In the genomic region with DNA sequence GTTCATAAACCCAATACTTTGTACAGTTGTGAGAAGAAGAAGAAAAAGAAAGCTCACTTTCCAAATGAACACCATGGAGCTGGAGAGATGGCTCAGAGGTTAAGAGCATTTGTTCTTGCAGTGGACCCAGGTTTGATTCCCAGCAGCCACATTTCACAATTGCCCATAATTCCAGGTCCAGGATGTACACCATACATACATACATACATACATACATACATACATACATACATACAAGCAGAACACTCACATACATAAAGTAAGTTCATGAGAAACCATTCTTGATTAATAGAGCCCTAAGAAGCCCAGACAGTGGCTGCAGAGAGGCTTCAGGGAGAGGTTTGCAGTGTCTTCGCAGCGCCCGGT, we compare ENCODE assay signal across 8 mouse cellular contexts. TPM values are rescaled to one million over a fixed set of nuclear protein-coding genes. Genes with fewer than 3 reads are reported as not detected.
DNase-seq lines count a peak whose midpoint lies in the region; ATAC-seq and TF ChIP-seq lines count a peak whose summit lies in the region.

No protein-coding gene starts in this region.

- H3K4me3 ChIP-seq in heart, embryonic 11.5 days (ENCODE audit: low read depth, low read length), result peak overlapping the region; percentile 78
- peak overlapping the region; percentile 64 to 79 for H3K4me3 ChIP-seq in ES-E14 (ENCODE audit: insufficient read depth in 1 of 2, low read depth in 1 of 2, low read length in 2 of 2, poor library complexity in 1 of 2, severe bottlenecking in 1 of 2)
- H3K4me3 ChIP-seq in hindbrain, embryonic 10.5 days, result peak overlapping the region; percentile 71
- peak overlapping the region; percentile 66 for H3K4me3 ChIP-seq in midbrain, embryonic 11.5 days (ENCODE audit: low read depth, low read length)

- DNase-seq in heart, postnatal 14 days, result no peak
- DNase-seq in ES-E14 (ENCODE audit: low read depth, low spot score) (no peak), adipocyte (ENCODE audit: low spot score) (no peak)
- DNase-seq in hindbrain, embryonic 10.5 days (ENCODE audit: low spot score), result no peak
- no peak for DNase-seq in midbrain, embryonic 11.5 days (ENCODE audit: low spot score, missing footprints)
- no peak for DNase-seq in right cerebral cortex, postnatal 4 days
- DNase-seq in gastrocnemius, postnatal 36 days, result no peak

- 0 out of 2 replicates have a peak, but pooled peaks cover 3% of the 10 kb centered on the region for H3K4me1 ChIP-seq in heart, embryonic 11.5 days (ENCODE audit: control insufficient read depth, insufficient read depth, low read length)
- no peaks in the 10 kb centered on the region for H3K4me1 ChIP-seq in ES-E14 (ENCODE audit: control insufficient read depth in 2 of 2, insufficient read depth in 2 of 2, low read length in 2 of 2, poor library complexity in 1 of 2)
- H3K4me1 ChIP-seq in hindbrain, embryonic 10.5 days (replicated peaks), result peaks cover 21% of the 10 kb centered on the region; the same call in 1 of the 2 replicates
- peaks cover 7% of the 10 kb centered on the region; the same call in 1 of the 2 replicates for H3K4me1 ChIP-seq in midbrain, embryonic 11.5 days (ENCODE audit: control insufficient read depth, insufficient read depth, low read length)

- no peaks in the 10 kb centered on the region for H3K27me3 ChIP-seq in heart, embryonic 11.5 days (ENCODE audit: control insufficient read depth, insufficient read depth, low read length)
- H3K27me3 ChIP-seq in hindbrain, embryonic 10.5 days (ENCODE audit: insufficient read depth, poor library complexity, severe bottlenecking), result no peaks in the 10 kb centered on the region
- H3K27me3 ChIP-seq in midbrain, embryonic 11.5 days (ENCODE audit: control insufficient read depth, insufficient read depth, low read length), result no peaks in the 10 kb centered on the region

- peak overlapping the region; percentile 91 for H3K9ac ChIP-seq in heart, embryonic 11.5 days (ENCODE audit: low read depth, low read length)
- H3K9ac ChIP-seq in ES-E14 (ENCODE audit: insufficient read depth, low read depth, low read length, poor library complexity, severe bottlenecking), result peak overlapping the region; percentile 83
- H3K9ac ChIP-seq in midbrain, embryonic 11.5 days (ENCODE audit: low read length), result peak overlapping the region; percentile 94

- ATAC-seq in heart, embryonic 11.5 days (replicated peaks; ENCODE audit: insufficient number of reproducible peaks, low FRiP score, low TSS enrichment), result no peak
- 0 out of 2 replicates have a peak, but pooled peaks have one; percentile 2 for ATAC-seq in midbrain, embryonic 11.5 days (ENCODE audit: low FRiP score)

- WGBS in heart, embryonic 11.5 days (ENCODE audit: insufficient replicate concordance), result 0% methylated on average over 3 of the region's 3 CpGs
- 1% methylated on average over 3 of the region's 3 CpGs for WGBS in hindbrain, embryonic 10.5 days
- 2% methylated on average over 3 of the region's 3 CpGs for WGBS in midbrain, embryonic 11.5 days

- intact Hi-C loops in heart, postnatal 14 days (cut with DNase I), result loop anchor here (5.0 kb wide), 2 partner anchors 44 to 56 kb away; partner anchors contain the start of genes Dnaaf2, Gm49383 and Klhdc2
- intact Hi-C loops in gastrocnemius, postnatal 36 days (cut with DNase I), result loop anchor here (5.0 kb wide), 1 partner anchor 56 kb away; the partner anchor contains the start of gene Klhdc2

- peak overlapping the region; percentile 67 for H3K4me2 ChIP-seq in heart, embryonic 11.5 days
- H3K4me2 ChIP-seq in midbrain, embryonic 11.5 days, result peak overlapping the region; percentile 75

- H3K9me3 ChIP-seq in heart, embryonic 11.5 days (replicated peaks; ENCODE audit: control insufficient read depth, low read length), result no peaks in the 10 kb centered on the region
- H3K9me3 ChIP-seq in ES-E14 (ENCODE audit: control insufficient read depth, insufficient read depth, low read depth, low read length), result no peaks in the 10 kb centered on the region
- no peaks in the 10 kb centered on the region for H3K9me3 ChIP-seq in hindbrain, embryonic 10.5 days
- H3K9me3 ChIP-seq in midbrain, embryonic 11.5 days (ENCODE audit: control insufficient read depth, low read length), result no peaks in the 10 kb centered on the region

- peak overlapping the region; percentile 89 for H3K27ac ChIP-seq in heart, embryonic 11.5 days (ENCODE audit: low read depth, low read length)
- no peak overlapping the region for H3K27ac ChIP-seq in ES-E14 (ENCODE audit: insufficient read depth, low read depth, low read length, poor library complexity, severe bottlenecking)
- peak overlapping the region; percentile 95 for H3K27ac ChIP-seq in hindbrain, embryonic 10.5 days
- H3K27ac ChIP-seq in midbrain, embryonic 11.5 days (ENCODE audit: low read depth, low read length), result peak overlapping the region; percentile 51; the same call in 1 of the 2 replicates

- no peaks in the 10 kb centered on the region for H3K36me3 ChIP-seq in heart, embryonic 11.5 days (ENCODE audit: control insufficient read depth, insufficient read depth, low read length)
- no peaks in the 10 kb centered on the region for H3K36me3 ChIP-seq in ES-E14 (ENCODE audit: control insufficient read depth, insufficient read depth, low read length, poor library complexity, severe bottlenecking)
- no peaks in the 10 kb centered on the region for H3K36me3 ChIP-seq in hindbrain, embryonic 10.5 days
- no peaks in the 10 kb centered on the region for H3K36me3 ChIP-seq in midbrain, embryonic 11.5 days (ENCODE audit: control insufficient read depth, insufficient read depth, low read length)

- in situ Hi-C loops in ES-E14 (cut with MboI; ENCODE audit: low sequenced_read_pairs in 2 of 2, unreplicated experiment in 2 of 2), result no loop called here

TF ChIP-seq in ES-E14, 5 proteins besides CTCF, POLR2A, EP300 and RAD21:
- TF ChIP-seq ZC3H11A (IDR thresholded peaks at IDR 0.05; ENCODE audit: borderline replicate concordance, low read depth, low read length) (no peak), MAFK (IDR thresholded peaks at IDR 0.05; ENCODE audit: insufficient read depth, low read depth, low read length) (no peak), CHD2 (IDR thresholded peaks at IDR 0.05; ENCODE audit: low read depth, low read length) (no peak), HCFC1 (IDR thresholded peaks at IDR 0.05; ENCODE audit: borderline replicate concordance, insufficient read depth, low read length) (no peak), ZNF384 (IDR thresholded peaks at IDR 0.05; ENCODE audit: low read depth, low read length) (no peak)

RNA-seq across cellular contexts. Expression of gene Klhdc1, which starts 0.4 kb away (rescaled TPM):
- 7.7 and 8.9 TPM in 2 replicates for polyA plus RNA-seq in heart, embryonic 11.5 days (2014; fragmentation: Nextera tagmentation; extraction: Ambion mirVana)
- 10 to 100 TPM; 18.1 to 21.1 TPM for total RNA-seq in heart, postnatal 14 days (2021)
- total RNA-seq in ES-E14 (2012; rRNA removed), result 1.3 and 1.7 TPM in 2 replicates
- 1.9 and 2.5 TPM in 2 replicates for polyA plus RNA-seq in hindbrain, embryonic 10.5 days (2016; fragmentation: Nextera tagmentation; extraction: Ambion mirVana)
- polyA plus RNA-seq in midbrain, embryonic 11.5 days (2014; fragmentation: Nextera tagmentation; extraction: Ambion mirVana), result 2.9 and 3.3 TPM in 2 replicates
- 10 to 100 TPM; 17.2 to 19.6 TPM for total RNA-seq in gastrocnemius, postnatal 36 days (2021)

RNA-seq across cellular contexts. Expression of gene Pole2, which starts 13.4 kb away (rescaled TPM):
- 20.7 and 22.2 TPM in 2 replicates for polyA plus RNA-seq in heart, embryonic 11.5 days (2014; fragmentation: Nextera tagmentation; extraction: Ambion mirVana)
- 1 to 10 TPM; 1.6 to 2.0 TPM for total RNA-seq in heart, postnatal 14 days (2021)
- 23.2 and 24.4 TPM in 2 replicates for total RNA-seq in ES-E14 (2012; rRNA removed)
- polyA plus RNA-seq in hindbrain, embryonic 10.5 days (2016; fragmentation: Nextera tagmentation; extraction: Ambion mirVana), result 23.4 and 30.9 TPM in 2 replicates
- polyA plus RNA-seq in midbrain, embryonic 11.5 days (2014; fragmentation: Nextera tagmentation; extraction: Ambion mirVana), result 29.8 and 31.6 TPM in 2 replicates
- total RNA-seq in gastrocnemius, postnatal 36 days (2021), result under 1 TPM; 0.30 to 0.33 TPM

RNA-seq across cellular contexts. Expression of gene Gm49384, which starts 37.3 kb away (rescaled TPM):
- polyA plus RNA-seq in heart, embryonic 11.5 days (2014; fragmentation: Nextera tagmentation; extraction: Ambion mirVana), result 22.1 and 22.2 TPM in 2 replicates
- total RNA-seq in heart, postnatal 14 days (2021), result 1 to 10 TPM; 2.4 to 3.1 TPM
- 9.8 and 12.1 TPM in 2 replicates for total RNA-seq in ES-E14 (2012; rRNA removed)
- 36.4 and 49.5 TPM in 2 replicates for polyA plus RNA-seq in hindbrain, embryonic 10.5 days (2016; fragmentation: Nextera tagmentation; extraction: Ambion mirVana)
- polyA plus RNA-seq in midbrain, embryonic 11.5 days (2014; fragmentation: Nextera tagmentation; extraction: Ambion mirVana), result 39.9 and 40.8 TPM in 2 replicates
- 1 to 10 TPM; 1.5 to 1.8 TPM for total RNA-seq in gastrocnemius, postnatal 36 days (2021)

RNA-seq across cellular contexts. Expression of gene Dnaaf2, which starts 43.2 kb away (rescaled TPM):
- polyA plus RNA-seq in heart, embryonic 11.5 days (2014; fragmentation: Nextera tagmentation; extraction: Ambion mirVana), result 6.2 and 9.2 TPM in 2 replicates
- total RNA-seq in heart, postnatal 14 days (2021), result under 1 TPM; 0.76 TPM
- total RNA-seq in ES-E14 (2012; rRNA removed), result 3.6 and 4.3 TPM in 2 replicates
- 16.4 and 17.9 TPM in 2 replicates for polyA plus RNA-seq in hindbrain, embryonic 10.5 days (2016; fragmentation: Nextera tagmentation; extraction: Ambion mirVana)
- 12.4 and 13.3 TPM in 2 replicates for polyA plus RNA-seq in midbrain, embryonic 11.5 days (2014; fragmentation: Nextera tagmentation; extraction: Ambion mirVana)
- total RNA-seq in gastrocnemius, postnatal 36 days (2021), result under 1 TPM; 0.33 to 0.44 TPM

RNA-seq across cellular contexts. Expression of gene Gm49383, which starts 44.5 kb away (rescaled TPM):
- polyA plus RNA-seq in heart, embryonic 11.5 days (2014; fragmentation: Nextera tagmentation; extraction: Ambion mirVana), result 19.0 and 20.9 TPM in 2 replicates
- total RNA-seq in heart, postnatal 14 days (2021), result 1 to 10 TPM; 2.9 to 4.1 TPM
- total RNA-seq in ES-E14 (2012; rRNA removed), result 10.1 and 11.7 TPM in 2 replicates
- 44.2 and 59.3 TPM in 2 replicates for polyA plus RNA-seq in hindbrain, embryonic 10.5 days (2016; fragmentation: Nextera tagmentation; extraction: Ambion mirVana)
- 37.6 and 38.9 TPM in 2 replicates for polyA plus RNA-seq in midbrain, embryonic 11.5 days (2014; fragmentation: Nextera tagmentation; extraction: Ambion mirVana)
- total RNA-seq in gastrocnemius, postnatal 36 days (2021), result 1 to 10 TPM; 1.9 to 3.2 TPM
